Mouse (Mus musculus) MEL (cell line): ENCODE results near the gene Rhot2.

ENCODE experiments used
- CTCF ChIP-seq, 3 experiments: IDR thresholded peaks in 2 of 3; conservative IDR thresholded peaks in 1 of 3; 2 replicates each; pipeline ENCODE4 v1.5.1; 2011 to 2012; ENCODE audit warnings: low read length in 3 of 3, low read depth in 2 of 3, mild to moderate bottlenecking in 2 of 3, improper control_type of control experiment in 1 of 3, inconsistent platforms in 1 of 3, mixed read lengths in 1 of 3, moderate library complexity in 1 of 3; ENCODE audit not compliant: control insufficient read depth in 1 of 3, insufficient read depth in 1 of 3, poor library complexity in 1 of 3, severe bottlenecking in 1 of 3
- EP300 ChIP-seq, 2 experiments: IDR thresholded peaks; 2 replicates each; pipeline ENCODE4 v1.6.1; 2011; ENCODE audit warnings: improper control_type of control experiment in 2 of 2, low read length in 2 of 2, low read depth in 1 of 2, mild to moderate bottlenecking in 1 of 2
- ETS1 ChIP-seq: IDR thresholded peaks from 2 replicates; pipeline ENCODE4 v1.6.1; 2012; ENCODE audit warnings: low read depth, mild to moderate bottlenecking, inconsistent platforms, low read length, improper control_type of control experiment, moderate library complexity
- GABPA ChIP-seq: IDR thresholded peaks from 2 replicates; pipeline ENCODE4 v1.6.1; 2012; ENCODE audit warnings: low read depth, mild to moderate bottlenecking, inconsistent platforms, low read length, improper control_type of control experiment, moderate library complexity
- MAX ChIP-seq: IDR thresholded peaks from 2 replicates; pipeline ENCODE4 v1.6.1; 2011; ENCODE audit warnings: low read length, improper control_type of control experiment
- MYC ChIP-seq: IDR thresholded peaks from 2 replicates; pipeline ENCODE4 v1.6.1; 2011; ENCODE audit warnings: low read depth, mild to moderate bottlenecking, low read length, improper control_type of control experiment, moderate library complexity
- NRF1 ChIP-seq: IDR thresholded peaks from 2 replicates; pipeline ENCODE4 v1.6.1; 2014; ENCODE audit warnings: low read depth, mild to moderate bottlenecking, inconsistent platforms, low read length, improper control_type of control experiment, moderate library complexity; ENCODE audit not compliant: poor library complexity, insufficient read depth, severe bottlenecking
- POLR2A ChIP-seq, 2 experiments: IDR thresholded peaks; 2 replicates each; pipeline ENCODE4 v1.6.1; 2011 to 2012; ENCODE audit warnings: low read length in 2 of 2, mild to moderate bottlenecking in 2 of 2, control low read depth in 1 of 2, improper control_type of control experiment in 1 of 2, low read depth in 1 of 2, moderate library complexity in 1 of 2; ENCODE audit not compliant: control insufficient read depth in 1 of 2, insufficient read depth in 1 of 2, poor library complexity in 1 of 2
- RAD21 ChIP-seq: IDR thresholded peaks from 2 replicates; pipeline ENCODE4 v1.6.1; 2011; ENCODE audit warnings: mild to moderate bottlenecking, low read depth, low read length, improper control_type of control experiment
- SMC3 ChIP-seq: IDR thresholded peaks from 2 replicates; pipeline ENCODE4 v1.6.1; 2011; ENCODE audit warnings: low read depth, low read length, improper control_type of control experiment
- USF1 ChIP-seq: IDR thresholded peaks from 2 replicates; pipeline ENCODE4 v1.6.1; 2014; ENCODE audit warnings: low read depth, mild to moderate bottlenecking, inconsistent platforms, low read length, improper control_type of control experiment, moderate library complexity
- USF2 ChIP-seq, 2 experiments: IDR thresholded peaks; 2 replicates each; pipeline ENCODE4 v1.6.1; 2011 to 2012; ENCODE audit warnings: improper control_type of control experiment in 2 of 2, low read length in 2 of 2, borderline replicate concordance in 1 of 2, inconsistent platforms in 1 of 2, low read depth in 1 of 2, mild to moderate bottlenecking in 1 of 2; ENCODE audit not compliant: insufficient read depth in 1 of 2
- ZMIZ1 ChIP-seq: IDR thresholded peaks from 2 replicates; pipeline ENCODE4 v1.6.1; 2012; ENCODE audit warnings: low read depth, mild to moderate bottlenecking, inconsistent platforms, low read length, improper control_type of control experiment, moderate library complexity

GRCm38 (mm10) chr17:25841117-25841880 is 3.4 kb downstream of the Rhot2 start, which contains the start of gene Gm20683:
- TF ChIP-seq SMC3 = no peak
- no peak for TF ChIP-seq ETS1
- TF ChIP-seq EP300 (IDR thresholded peaks at IDR 0.05; ENCODE audit: low read depth in 1 of 2, low read length in 2 of 2) = no peak
- no peak for TF ChIP-seq NRF1
- no peak for TF ChIP-seq GABPA
- no peak for TF ChIP-seq MAX
- TF ChIP-seq RAD21 = no peak
- TF ChIP-seq POLR2A (IDR thresholded peaks at IDR 0.05; ENCODE audit: control insufficient read depth in 1 of 2, insufficient read depth in 1 of 2, low read depth in 1 of 2, low read length in 2 of 2, poor library complexity in 1 of 2) = no peak
- no peak for TF ChIP-seq CTCF (IDR thresholded peaks at IDR 0.05 in 2 of 3, conservative IDR thresholded peaks at IDR 0.05 in 1 of 3; ENCODE audit: control insufficient read depth in 1 of 3, insufficient read depth in 1 of 3, low read depth in 2 of 3, low read length in 3 of 3, poor library complexity in 1 of 3, severe bottlenecking in 1 of 3)
- no peak for TF ChIP-seq USF1
- TF ChIP-seq MYC = no peak
- TF ChIP-seq ZMIZ1 = no peak
- no peak for TF ChIP-seq USF2 (IDR thresholded peaks at IDR 0.05; ENCODE audit: borderline replicate concordance in 1 of 2, insufficient read depth in 1 of 2, low read depth in 1 of 2, low read length in 2 of 2)
